Mouse (Mus musculus) layer of hippocampus, adult 9-11 months (tissue): ENCODE results near the gene Frmpd4.
A peak's percentile ranks its signal among the peaks of the same experiment; 100 is the strongest.

Experiments used
- DNase-seq: peaks from one replicate; pipeline ENCODE4 v3.0.0; 2022

Gene Frmpd4

GRCm38 (mm10) chrX:168123589-168123965 lies 453.5 kb downstream of the Frmpd4 start:
- DNase-seq: no peak

- DNase-seq: peak; percentile 26
Measured at GRCm38 (mm10) chrX:168122806-168123588, 454.0 kb downstream of the Frmpd4 start.

GRCm38 (mm10) chrX:168041589-168041988 lies 535.4 kb downstream of the Frmpd4 start:
- DNase-seq: no peak

- DNase-seq: no peak
Measured at GRCm38 (mm10) chrX:168020574-168021145, 556.4 kb downstream of the Frmpd4 start.

DNA sequence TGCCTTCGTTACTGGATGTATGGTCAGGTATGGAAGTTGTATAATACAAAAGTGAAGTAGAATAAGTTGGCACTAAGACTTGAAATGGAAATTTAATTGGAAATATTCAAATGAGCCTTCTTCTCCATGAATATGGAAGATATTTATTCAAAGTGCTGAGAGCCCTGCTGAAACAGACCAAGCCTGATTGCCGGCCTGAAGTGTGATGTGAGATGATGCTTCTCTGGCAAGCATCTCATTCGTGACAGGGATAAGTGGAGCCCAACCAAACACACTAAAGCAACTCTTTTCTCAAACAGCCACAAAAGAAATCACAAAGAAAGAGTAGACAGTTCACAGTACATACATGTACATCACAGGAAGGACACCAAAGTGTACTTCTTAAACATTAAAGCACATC lies 559.2 kb downstream of the Frmpd4 start:
- DNase-seq: no peak

DNA sequence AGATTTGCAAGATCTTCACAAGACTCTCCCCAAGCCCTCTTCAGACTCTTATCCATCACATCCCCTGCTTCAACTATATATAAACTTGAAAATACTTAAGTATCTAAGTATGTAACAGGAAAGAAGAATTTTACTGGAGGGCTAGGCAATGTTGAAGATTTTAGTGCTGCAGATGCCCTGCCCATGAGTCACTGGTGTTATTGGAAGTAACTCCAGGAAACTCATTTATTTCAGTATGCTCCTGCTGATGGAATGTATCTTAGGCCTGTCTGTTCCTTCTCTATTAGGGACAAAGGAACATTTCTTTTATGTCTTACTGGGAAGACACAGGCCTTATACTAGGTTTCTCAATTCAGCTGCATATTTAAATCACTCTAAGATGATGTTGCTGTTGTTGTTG lies 592.2 kb downstream of the Frmpd4 start:
- DNase-seq: no peak

DNA sequence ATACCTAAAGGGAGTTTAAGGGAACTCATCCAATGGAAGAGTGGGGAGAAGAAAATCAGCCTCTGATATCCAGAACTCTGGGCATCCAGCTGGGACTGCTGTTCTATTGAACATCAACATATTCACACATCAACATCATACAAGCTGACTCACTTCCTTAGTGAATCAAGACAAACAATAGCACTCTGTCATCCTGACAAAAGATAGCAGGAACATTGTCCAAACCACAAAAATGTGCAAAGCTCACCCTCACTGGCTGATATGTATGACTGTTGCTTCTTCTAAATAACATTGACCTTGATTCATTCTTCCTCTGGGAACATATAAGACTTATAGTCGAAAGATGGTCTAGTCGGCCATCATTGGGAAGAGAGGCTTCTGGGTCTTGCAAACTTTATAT lies 625.8 kb downstream of the Frmpd4 start:
- DNase-seq: no peak

- no peak for DNase-seq
Measured at GRCm38 (mm10) chrX:167909483-167909882, 667.5 kb downstream of the Frmpd4 start.

- DNase-seq: no peak
Measured at GRCm38 (mm10) chrX:167901046-167901445, 676.0 kb downstream of the Frmpd4 start.

GRCm38 (mm10) chrX:167854821-167855220 lies 722.2 kb downstream of the Frmpd4 start:
- no peak for DNase-seq

DNA sequence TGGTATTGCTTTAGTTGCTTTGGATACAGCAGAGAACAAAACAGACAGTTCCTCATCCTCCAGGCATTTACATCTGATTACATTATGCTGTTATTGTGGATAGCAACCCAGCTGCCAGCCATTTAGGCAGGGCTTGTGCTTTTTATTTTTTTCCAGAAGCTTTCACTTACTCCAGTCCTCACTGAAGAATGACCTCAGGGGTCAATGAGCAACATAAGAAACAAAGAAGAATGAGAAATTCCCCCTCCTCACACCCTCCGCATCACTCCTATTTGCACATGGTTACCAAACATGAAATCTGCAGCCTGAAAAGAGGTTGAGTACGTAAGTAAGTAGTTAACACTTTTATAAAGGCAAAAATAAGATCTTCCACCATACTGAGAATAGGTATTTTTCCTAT lies 744.5 kb downstream of the Frmpd4 start:
- no peak for DNase-seq

DNA sequence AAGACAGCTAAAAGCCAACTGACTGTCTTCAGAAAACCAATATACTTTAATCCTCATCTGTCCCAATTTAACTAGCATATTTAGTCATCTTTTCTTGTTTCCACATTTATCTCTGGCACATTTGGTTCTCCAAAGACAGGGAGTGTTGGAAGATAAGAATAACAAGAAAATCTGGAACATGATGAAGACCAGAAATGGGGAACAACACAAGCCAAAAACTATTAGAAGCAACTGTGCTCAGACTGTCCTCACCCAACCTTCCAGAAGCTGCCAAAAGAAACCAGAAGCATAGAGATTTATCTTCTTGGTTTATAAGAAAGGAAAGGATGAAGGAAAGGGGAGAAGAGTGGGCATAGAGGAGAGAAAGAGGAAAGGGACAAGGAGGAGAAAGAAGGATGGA lies 748.6 kb downstream of the Frmpd4 start:
- peak; percentile 14 for DNase-seq

DNA sequence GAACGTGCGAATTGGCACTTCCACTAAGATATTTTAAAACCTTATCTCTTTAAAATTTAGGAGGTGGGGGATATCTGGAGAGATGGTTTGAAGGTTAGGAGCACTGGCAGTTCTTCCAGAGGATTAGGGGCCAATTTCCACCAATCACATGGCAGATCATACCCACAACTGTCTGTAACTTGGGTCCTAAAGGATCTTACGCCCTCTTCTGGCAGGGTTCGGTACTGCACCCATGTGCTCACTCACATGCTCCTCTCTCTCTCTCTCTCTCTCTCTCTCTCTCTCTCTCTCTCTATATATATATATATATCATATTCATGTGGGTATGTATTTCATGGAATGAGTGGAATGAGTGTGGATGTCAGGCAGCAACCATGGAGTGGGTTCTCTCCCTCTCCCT lies 759.7 kb downstream of the Frmpd4 start:
- DNase-seq: no peak

- DNase-seq: no peak
Measured at GRCm38 (mm10) chrX:167810120-167810519, 766.9 kb downstream of the Frmpd4 start.

DNA sequence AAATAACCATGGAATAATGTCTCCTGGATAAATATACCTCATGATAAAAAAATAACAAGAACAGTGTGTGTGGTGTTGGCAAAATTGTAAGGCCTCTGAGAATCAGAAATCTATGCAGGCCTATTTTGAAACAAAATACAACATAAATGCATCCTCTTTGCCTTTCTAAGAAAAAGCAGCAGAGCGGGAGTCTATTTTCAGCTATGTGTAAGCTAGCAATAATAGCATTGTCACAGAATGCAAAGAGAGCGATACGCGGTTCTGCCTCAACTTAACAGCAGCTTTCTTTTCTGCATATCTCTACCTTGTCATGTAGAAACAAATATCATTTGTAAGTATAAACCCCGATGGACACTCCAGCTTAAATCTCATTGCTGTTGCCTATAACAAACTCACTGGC lies 768.5 kb downstream of the Frmpd4 start:
- no peak for DNase-seq

DNA sequence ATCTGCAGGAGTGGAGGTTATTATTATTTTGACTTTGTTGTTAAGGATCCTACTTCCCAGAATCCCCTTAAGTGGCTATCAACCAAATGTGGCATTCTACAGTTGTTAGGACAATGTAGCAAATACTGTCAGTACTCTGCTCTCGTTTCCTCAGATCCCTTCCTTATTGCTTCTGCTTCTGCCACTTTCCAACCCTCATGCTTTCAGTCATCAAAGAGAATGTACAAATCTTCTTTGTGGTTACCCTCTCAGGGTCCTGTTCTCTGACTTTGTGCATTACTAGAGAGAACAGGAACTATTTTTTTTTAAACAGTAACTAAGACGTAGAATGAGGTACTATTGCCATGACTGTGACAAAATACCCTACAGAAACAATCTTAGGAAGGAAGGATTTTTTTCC lies 788.3 kb downstream of the Frmpd4 start:
- no peak for DNase-seq

GRCm38 (mm10) chrX:167783526-167783925 lies 793.5 kb downstream of the Frmpd4 start:
- no peak for DNase-seq

DNA sequence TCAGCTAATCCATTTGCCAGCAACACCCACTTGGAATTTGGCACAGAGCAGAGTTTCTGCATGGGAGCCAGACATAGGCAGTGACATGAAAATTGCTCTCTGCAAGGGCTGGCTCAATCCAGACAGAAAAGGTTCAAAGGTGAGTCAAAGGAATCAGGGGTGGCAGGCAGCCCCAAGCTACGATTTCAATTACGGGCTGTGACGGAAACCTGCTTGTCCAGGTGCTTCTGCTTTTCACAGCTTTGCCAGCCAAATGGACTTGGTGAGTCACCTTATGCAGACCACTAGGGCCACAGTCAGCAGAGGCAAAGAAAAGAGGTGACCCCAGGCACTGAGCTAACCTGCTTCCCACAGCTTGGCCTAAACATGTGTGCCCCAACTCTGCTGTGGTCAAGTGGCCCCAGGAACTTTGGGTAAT lies 857.5 kb downstream of the Frmpd4 start:
- DNase-seq: no peak

DNA sequence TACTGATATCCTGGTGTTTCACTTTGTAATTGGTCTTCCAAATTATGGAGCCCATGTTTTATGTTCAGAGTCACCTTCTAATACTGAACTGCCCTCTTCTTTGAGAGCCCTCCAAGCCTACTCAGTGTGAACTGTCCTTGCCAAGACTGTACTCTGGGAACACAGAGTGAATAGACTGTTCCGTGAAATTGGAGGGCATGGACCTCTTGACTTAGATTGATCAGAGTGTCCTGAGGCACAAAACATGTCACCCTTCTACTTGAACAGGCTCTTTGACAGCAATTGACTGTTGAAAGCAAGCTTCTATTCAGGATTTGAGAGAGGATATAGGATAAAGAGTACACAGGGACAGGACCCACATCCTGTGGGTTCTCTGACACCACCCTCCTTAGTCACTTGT lies 857.9 kb downstream of the Frmpd4 start:
- DNase-seq: no peak

DNA sequence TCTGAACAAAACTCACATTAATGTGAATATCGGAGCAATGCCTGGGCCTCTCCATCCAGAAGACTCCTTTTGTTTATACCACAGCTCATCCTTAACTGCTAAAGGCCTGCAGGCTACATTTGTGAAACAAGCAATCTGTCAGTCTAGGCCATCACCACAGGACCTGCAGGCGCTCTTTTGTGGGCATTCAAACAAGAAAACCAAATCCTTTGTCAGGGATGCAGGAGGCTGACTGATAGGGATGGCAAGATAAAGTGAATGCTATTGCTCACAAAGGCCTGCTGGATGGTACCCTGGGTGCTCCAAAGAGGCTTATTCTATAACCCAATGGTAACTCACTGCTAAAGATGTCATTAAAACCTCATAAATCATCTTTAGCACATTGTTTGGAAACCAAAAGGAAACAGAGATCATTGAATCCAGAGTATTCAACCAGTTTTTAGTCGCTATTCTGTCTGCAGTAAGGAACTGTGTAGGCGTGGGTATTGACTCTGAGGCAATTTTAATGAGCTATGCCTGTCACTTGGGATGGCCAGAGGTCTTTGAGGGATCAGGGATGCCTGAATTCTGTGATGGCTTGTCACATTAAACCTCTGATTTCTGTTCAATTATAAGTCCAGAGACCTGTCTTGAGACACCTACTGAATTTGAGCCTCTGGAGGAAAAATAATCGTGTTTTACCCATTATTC lies 922.1 kb downstream of the Frmpd4 start:
- no peak for DNase-seq

GRCm38 (mm10) chrX:167654249-167654648 lies 922.8 kb downstream of the Frmpd4 start:
- DNase-seq: no peak

GRCm38 (mm10) chrX:167597639-167598217 lies 979.3 kb downstream of the Frmpd4 start:
- no peak for DNase-seq

DNA sequence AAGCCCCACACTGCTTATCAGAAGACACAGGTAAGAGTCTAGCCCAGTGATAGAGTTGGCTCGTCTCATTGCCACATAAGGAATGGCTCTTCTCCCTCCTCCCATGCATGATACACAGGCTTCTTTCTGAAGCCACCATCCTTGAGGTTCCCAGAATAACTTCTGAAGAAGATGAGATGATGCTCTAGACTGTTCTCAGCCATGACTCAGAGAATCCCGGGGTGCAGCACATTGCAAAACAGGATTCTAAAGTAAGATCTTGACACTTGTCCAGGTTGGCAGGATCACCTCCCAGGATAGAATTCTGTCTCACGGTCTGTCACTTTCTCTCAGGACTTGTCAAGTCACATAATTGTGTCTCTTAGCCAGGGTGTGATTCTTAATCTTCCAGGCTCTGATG lies 1024.2 kb downstream of the Frmpd4 start:
- no peak for DNase-seq

DNA sequence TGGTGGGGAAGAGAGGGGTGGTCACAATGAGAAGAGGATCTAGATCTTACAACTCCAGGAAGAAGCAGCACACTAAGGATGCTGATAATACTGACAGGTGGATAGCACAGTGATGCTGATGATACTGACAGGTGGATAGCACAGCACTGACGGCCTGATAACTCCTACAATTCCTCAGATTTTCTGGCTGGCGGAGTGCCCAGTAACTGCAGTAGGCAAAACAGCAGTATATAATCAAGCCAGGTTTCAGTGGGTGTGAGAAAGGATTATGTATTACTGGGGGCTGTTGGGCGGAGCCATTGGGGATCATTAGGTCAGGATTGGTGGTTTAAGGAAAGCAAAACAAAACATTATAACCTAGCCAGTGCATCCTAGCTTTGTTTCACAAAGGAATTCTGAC lies 1053.9 kb downstream of the Frmpd4 start:
- no peak for DNase-seq
